Mouse (Mus musculus) heart, postnatal 0 days (tissue): ENCODE measurements around the gene Sgpl1.

Experiments used
- CTCF ChIP-seq: IDR thresholded peaks from 2 replicates; pipeline ENCODE4 v1.5.1; 2016; ENCODE audit warnings: antibody characterized with exemption, control low read depth, low read depth
- EP300 ChIP-seq: IDR thresholded peaks from 2 replicates; pipeline ENCODE4 v1.6.1; 2016; ENCODE audit warnings: antibody characterized with exemption, low read depth

DNA sequence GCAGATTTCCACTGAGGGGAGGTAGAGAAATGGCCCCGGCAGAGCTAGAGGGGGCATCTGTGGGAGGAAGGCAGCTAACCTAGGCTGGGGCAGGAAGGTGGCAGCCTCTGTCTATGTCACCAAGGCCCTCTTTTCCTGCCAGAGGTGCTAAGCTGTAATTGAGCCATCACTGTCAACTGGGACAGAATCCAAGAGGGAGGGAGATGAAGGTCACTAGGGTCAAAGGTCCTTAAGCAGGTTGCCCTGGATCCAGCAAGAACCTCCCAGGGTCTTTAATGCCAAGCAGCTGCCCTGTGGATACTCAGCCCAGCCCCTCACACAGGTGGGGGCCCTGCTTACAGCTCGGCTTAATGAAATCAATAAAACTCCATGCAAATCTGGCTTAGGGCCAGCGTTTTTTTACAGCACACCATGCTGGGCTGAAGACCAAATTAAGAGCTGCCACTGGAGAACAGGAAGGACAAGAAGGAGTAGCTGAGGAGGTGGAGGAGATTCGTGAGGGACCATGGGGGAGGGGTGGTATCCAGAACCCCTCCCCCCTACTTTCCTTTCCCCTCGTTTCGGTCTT, 87.9 kb downstream of the Sgpl1 start:
- TF ChIP-seq CTCF, result no peak
- no peak for TF ChIP-seq EP300
